Mouse (Mus musculus) layer of hippocampus, postnatal 14 days (tissue): ENCODE results near the gene Slc23a2. TPM values are rescaled to one million over a fixed set of nuclear protein-coding genes. Genes with fewer than 3 reads are reported as not detected.

Source experiments
- DNase-seq, 2 experiments: peaks; one replicate each; pipeline ENCODE4 v3.0.0; 2021 to 2022; ENCODE audit warnings: low spot score in 2 of 2, mixed read lengths in 1 of 2
- total RNA-seq, 2 experiments: library from RNA; stranded (reverse); gene quantifications; 2 replicates each; pipeline ENCODE4 v1.2.3; 2021

The Slc23a2 gene
- total RNA-seq, 2 experiments from 2014 or later: 88.9 to 94.1 TPM

DNA sequence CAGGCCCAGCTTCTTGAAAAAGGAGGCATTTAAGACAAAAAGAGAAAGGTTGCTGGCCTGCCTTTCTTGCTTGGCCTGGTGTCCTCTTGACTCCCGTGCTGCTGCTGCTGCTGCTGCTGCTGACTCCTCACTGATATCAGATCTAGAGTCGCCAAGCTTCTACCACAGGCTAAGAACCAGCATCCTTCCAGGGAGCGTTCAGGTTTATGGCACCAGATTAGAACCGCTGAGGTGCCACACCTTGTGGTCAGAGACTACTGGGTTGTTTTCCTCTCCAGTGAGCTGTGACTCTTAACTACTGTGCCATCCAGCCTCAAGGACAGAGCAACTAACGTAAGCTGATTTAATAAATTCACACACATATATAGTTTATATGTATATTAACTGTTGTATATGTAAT is 93.1 kb downstream of the Slc23a2 start:
- no peak for DNase-seq

DNA sequence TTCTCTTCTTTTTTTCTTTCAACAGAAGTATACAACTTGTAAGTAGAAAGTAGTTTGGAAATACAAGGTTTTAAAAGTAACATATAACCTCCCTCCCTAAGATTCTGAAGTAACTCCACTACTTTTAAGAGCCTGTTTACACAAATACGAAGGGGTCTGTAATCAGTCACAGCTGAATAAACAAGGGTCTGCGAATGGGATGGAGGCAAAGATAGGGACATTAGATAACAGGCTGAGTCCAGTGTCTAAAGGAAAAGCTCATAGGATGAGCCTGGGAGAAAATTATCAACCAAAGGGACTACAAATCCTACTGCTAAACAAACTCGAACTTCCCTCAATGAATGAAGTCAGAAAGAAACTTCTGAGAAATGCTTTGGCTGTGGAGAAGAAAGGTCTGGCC is 95.0 kb downstream of the Slc23a2 start:
- no peak for DNase-seq

DNA sequence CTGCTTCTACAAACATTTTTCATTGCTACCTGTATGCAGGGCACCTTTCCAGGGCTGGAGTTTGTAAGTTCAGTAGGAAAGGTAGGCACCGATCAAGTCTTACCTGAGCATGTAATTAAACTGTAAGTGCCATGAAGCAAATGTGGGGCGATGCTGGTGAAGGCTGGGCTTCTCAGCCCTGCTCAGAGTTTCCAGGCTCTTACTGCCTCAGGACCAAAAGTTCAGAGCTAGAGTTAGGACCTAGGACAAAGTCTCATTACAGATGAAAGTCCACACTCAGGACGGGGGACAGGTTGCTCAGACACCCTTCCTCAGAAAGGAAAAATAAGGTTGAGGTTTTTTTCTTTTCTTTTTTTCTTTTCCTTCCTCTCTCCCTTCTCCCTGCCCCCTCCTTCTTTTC is 95.4 kb downstream of the Slc23a2 start:
- no peak for DNase-seq

DNA sequence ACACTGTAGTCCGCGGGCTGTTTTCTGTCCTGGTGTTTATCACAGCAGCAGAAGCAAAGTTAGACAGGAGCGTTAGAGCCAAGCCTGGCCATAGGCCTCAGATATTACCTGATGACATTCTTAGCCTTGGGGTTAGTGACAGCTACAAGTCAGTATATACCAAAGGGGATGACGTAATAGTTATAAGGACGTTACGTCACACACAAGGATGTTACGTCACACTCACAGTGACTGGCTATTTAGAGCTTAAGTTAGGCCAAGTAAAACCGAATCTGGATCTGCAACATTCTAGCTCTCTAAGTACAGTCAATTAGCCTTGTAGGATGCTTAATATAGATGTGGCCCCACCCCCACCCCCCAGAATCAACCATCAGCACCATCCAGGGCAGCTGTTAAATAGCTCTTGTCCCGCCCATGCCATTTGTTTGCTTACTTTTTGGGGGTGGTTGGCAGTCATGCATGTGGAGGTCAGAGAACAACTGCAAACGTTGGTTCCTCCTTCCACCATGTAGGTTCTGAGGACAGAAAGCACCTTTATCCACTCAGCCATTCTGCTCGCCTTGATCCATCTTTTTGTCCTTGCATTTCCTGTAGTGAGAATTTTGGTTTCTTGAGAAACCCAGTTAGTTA is 96.7 kb downstream of the Slc23a2 start:
- no peak for DNase-seq

DNA sequence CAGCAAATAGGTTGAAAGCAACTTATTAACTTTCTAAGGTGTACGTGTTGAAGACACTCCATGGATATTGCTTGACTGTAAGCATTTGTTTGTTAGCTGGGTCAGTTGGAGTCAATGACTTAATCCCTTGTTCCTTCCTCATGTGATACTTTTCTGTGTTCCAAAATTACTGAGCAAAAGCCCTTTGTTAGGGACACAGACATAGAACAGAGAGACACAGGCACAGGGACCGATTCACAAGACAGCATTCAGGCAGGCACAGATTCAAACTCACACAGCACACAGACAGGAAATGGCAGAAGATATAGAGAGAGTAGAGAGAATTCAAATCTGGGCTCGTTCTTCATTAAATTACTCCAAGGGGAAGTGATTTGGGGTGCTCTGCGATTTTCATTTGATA is 97.5 kb downstream of the Slc23a2 start:
- no peak for DNase-seq

DNA sequence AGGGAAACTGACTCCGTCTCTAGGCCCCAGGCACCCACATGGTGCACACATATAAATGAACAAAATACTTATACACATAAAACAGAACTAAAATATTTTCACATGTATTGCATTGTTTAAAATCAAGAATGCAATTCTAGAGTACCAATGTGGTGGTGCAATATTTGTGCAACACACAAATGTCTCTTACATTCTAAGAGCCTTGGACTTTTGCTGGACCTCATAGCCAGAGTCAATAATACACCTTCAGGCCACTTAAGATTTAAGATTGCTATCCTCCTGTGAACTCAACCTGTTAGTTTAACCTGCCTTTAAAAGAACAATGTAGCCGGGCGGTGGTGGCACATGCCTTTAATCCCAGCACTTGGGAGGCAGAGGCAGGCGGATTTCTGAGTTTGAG is 98.2 kb downstream of the Slc23a2 start:
- no peak for DNase-seq

DNA sequence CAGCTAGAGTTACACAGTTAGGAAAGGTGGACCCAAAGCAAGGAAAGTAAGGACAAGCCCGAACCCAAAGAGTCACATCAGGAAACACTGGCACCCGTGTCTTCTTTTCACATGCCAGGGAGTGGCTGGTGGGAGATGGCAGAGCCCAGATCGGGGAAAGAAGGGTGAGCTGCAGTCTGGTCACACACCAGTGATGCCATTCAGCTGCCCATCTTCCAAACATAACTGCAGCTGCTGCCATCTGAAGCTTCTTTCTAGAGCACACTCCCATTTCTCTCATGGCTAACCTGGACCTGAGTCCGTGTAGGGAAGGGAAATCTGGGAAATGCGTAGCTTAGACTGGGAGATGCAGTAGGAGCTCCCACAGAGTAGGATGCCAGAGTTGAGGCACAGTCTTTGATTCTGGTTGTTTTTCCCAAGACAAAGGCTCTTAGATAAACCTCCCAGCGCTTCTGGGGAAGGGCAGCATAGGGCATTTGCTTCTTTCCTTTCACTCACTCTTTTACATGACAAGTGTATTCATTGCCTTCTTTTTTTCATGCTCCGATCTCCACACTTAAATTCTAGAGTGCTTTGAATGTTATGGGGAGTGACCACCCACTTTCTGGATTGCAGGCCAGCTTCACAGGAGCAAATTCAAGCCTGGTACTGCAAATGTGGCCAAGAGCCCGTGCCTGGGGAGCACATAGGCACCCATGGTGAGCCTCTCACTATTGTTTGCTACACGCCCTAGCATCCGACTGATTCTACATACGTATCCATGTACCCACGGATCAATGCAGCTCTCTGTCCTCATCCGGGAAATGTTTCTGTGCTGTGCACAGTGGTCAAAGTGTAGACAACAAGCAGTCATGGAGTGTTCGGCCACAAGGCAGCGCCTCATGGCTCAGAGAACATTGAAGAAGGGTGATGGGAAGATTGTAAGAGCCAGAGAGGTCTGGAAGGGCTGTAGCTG is 100.3 kb downstream of the Slc23a2 start:
- DNase-seq: no peak

DNA sequence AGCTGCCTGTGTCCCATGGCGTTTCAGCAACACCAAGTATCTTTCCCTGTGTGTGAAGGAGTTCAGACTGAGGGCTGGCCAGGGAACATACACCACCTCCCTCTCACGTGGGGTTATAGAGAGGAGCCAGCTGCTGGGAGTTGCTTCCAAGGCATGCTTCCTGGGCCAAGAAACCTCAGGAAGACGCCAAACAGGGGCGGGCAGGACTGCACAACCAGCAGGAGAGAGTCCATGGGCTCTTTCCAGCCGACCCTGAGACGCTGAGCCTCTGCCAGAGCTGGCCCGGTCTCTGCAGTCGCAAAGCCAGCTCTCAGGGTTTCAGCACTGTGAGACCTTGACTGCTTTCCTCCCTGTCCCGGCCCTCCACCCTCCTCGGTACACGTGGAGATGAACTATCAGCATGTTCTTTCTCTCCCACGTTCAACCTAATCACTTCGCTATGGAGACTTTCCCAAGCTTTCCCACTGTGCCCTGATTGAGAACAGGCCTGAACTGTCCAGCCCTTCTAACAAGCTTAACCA is 101.7 kb downstream of the Slc23a2 start:
- peak; percentile 64 to 83 for DNase-seq

DNA sequence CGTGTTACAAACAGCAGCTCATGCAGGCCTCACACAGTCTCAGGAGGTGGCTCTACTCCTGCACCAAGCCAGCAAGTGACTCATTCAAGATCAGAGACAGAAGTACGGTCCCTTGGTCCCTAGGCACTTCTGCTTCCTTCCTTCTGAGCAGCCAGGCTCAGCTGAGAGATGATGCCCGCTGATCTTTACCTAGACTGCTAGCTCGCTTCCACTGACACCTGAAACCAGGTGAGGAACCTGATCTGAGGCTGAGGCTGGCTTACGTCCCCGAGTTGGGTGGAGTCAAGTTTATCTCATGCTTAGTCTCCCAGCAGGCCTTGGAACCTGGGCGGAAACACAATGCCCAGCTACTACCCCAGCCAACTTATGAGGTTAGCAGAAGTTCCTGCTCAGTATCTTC is 105.0 kb downstream of the Slc23a2 start:
- no peak for DNase-seq

DNA sequence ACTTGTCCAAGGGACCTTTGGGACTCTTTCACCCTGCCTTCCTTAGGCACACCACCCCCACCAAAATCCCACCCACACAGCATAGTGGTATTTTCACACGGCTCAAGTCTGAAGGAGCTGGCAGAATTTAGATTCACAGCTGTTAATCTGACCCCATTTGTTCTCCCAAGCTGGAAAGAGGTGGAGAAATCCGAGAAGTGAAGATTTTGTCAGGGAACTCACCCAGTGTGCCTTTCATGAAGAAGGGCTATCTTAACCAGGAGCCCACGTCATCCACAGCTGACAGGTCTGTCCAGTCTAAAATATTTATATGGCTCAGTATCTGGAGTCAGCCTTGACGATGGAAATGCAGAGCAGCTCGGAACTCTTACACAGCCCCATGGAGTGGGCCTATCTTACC is 108.6 kb downstream of the Slc23a2 start:
- no peak for DNase-seq

DNA sequence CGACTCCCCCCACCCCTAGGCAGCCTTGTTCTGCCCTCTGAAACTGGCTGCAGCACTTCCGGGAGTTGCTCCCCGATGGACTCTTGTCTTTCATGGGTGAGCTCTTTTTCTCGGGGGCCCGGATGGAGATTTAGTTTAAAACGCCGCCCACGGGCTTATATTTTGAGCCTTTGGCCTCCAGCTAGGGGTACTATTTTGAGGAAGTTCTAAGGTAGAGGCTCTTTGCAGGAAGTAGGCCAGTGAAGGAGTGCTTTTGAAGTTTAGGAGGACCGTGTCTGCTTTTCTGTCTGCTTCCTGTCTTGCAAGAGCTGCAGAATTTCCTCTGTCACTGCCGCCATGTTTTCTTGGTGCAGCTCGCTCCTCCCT is 109.5 kb downstream of the Slc23a2 start:
- DNase-seq: no peak

DNA sequence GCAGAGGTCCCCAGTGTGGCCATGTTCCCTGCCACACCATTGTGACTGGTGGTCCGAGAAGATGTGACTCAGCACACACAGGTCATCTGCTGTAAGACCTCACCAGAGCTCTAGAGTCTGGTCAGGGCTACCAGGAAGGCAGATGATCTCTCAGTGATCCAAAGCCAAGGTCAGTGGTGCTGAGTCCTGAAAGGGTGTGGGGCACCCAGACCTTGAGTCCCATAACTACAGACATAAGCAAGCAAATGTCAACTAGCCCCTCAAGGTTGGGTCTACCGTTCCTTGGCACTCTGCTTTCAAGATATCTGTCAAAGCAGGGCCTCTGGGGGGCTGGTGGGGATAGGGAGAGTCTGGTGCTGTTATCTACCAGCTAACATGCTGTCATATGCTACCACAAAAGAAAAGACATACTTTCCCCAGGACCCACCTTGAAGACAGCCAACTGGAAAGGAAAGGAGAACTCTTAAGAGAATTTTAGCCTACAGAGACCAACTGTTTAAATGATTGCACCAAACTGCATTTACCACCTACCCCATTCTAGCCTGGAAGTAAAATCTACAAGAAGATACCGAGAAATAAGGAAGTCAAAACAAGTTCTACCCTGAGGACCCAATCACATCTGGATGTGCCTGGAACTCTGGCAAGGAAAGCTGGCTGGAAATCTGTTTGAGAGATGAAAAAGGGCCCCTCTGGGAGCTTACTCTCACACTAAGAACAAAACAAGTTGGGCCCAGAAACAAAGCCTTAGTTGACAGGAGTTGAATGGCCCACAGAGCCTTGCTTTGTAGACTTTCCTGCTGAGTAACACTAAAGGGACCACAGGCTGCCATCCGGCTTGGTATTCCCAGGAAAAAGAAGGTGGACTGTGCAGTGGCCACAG is 110.1 kb downstream of the Slc23a2 start:
- DNase-seq: no peak

DNA sequence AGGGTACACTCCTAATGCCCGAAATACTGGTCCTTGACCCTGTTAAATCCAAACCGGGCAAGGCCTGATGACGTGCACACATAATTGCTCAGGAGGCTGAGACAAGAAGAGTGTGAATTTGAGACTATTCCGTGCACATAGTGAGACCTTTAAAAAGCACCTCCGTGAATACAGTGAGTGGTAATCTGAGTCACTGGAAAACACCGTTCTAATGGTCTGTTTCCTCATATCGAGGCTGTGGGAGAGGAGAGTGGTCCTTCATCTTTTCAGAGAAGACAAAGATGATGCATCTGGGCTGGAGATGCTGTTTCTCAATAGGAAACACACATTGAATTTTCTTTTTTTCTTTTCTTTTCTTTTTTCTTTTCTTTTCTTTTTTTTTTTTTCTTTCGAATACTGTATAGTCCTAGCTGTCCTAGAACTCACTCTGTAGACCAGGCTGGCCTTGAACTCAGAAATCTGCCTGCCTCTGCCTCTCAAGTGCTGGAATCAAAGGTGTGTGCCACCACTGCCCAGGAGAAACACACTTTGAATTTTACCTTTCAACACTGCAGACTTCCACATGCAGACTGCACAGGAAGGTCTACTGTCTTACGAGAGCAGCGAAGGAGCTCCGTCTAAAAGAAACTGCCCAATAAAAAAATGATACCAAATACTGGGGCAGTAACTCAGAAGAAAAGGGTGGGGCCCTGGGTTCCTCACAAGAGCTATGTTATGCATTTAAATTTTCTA is 113.4 kb downstream of the Slc23a2 start:
- no peak for DNase-seq

DNA sequence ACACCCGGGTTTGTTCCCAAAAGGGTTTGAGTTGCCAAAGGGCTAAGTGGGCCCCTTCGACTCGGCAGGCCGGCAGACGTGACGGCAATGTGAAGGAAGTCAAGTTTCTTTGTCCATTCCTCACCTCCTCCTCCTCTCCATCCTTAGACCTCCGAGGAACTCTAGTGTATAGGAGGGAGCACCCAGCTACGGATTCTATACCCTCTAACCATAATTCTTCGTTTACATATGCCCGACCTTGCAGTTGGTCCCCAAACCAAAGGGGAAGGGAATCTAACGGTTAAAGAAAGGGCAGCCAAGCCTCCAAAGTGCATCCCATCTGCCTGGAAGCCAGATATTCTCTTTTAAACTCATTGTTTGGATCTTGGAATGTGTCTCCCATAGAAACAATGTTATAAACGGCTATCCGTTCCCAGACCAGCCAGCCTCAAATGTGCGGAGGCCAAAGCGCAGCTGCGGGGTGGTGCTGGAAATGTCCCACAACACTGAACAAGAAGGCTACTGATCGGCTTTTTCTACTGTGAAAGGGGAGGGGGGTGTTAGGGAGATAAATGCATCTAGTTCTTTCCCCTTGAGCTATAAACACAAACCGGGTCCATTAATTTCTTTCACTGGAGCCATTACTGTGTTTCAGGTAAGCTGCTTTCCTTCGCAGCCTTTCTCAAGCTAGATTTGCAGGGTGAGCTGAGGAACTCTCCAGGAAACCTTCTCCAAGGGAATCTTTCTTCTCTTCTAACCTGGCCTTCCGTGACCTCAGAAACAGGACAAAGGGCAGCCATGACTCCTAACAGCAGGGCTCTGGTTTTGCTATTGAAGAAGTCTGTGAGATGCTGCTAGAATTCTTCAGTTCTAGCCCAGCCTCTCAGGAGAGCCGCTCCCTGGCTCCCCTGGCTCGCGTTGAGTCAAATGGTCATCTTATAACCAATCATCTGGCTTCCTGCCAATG is 114.2 kb downstream of the Slc23a2 start:
- DNase-seq: peak; percentile 36 to 56

DNA sequence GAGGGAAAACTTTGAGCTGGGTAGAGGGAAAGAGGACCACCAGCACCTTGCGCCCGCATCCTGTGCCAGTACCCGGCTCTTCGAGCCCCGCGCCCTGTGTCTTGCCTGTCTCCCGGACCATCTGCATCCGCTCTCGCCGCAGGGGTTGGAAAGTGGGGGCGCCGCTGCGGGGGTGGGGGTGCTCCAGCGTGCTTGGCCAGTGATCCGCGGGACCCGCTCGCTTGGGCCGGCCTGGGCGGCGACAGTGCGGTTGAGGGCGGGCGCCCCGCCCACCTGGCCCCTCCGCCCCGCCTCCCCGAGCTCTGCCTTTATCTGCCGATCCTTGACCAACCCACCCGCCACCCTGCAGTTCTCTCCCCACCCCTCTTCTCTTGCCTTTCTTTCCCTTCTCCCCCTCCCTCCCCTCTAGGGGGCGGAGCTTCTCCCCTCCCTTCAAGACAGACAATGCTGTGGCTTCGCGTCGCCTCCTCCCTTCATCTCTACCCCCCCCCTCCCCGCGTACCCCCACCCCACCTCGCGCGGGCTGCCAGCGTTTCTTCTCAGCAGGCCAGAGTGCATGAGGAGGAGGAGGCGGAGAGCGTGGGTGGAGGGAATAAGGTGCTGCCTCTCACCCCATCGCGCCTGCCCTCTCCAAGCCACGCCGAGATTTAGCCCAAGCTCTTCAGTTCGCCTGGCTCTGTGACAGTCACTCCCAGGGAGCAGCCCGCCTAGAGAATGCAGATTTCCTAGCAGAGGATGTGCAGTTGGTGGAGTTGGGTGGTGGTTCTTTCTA is 115.1 kb downstream of the Slc23a2 start, which contains the start of gene Rassf2:
TSS of gene Rassf2 (minus strand) at position 613 of the 772 bp plus-strand sequence.
- DNase-seq: peak; percentile 73 to 91

DNA sequence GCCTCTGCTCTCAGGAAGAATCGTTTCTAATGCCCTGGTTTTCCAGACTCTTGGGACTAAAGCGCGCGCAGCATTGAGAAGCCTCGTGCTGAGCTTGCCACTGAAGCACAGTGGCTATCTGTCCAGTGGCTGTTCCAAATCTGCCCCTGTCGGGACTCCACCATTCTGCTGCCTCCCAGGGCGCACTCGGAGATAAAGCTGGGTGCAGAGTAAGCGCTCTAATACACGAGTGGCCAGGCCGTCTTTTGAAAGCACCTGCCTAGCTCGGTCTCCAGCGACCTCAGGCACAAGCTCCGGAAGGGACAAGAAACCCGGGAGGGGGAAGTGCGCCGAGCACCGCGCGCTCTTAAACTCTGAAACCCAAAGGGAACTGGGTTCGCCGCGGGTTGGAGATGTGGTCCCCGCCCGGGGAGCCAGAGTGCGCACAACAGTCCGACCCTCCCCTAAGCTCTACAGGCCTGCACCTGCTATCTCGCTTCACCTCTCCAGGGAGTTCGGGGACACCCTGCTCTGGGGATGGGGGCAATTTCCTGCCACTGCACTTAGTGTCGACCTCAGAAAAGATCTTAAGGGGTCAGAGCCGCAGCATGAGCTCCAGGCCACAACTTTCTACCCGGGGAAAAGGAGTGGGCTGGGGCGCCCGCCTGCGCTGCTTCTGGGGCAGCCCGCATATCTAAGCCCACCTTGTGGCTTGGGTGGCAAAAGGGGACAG is 115.9 kb downstream of the Slc23a2 start:
- DNase-seq: peak in 1 of 2 experiments; percentile 28

DNA sequence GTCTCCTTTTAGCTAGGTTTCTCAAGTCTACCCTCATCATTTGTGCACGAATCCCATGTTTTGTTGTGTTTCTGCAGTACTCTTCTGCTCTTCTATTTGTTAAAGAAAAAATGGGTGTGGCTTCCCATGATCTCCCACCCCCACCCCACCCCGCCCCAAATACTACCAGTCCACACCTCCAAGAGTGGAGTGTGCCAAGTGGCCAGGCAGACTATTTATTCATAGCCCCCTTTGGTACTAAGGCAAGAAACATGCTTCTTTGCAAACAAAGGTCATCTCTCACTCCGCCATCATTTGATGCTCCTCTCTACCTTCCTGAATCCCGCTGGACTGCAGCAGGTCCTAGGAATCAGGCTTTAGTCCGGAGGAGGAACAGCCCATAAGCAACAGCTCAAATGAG is 116.8 kb downstream of the Slc23a2 start:
- DNase-seq: no peak

DNA sequence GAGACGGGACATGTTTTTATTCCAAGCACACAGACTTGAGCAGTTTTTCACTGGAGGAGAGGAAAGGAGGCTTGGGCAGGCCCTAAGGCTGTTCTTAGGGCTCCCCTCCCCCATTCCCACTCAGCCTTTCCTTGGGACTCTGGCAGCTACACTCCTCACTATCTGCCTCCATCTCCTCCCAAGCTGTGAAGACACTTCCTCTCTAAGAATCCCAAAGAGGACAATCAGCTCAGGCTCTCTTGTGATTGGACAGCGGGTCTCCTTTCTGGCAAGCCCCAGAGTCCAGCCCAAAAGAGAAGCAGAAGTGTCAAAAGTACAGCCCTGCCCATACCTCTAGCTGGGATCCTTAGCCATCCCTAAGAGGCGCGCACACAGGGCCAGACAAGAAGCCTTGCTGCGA is 117.5 kb downstream of the Slc23a2 start:
- peak in 1 of 2 experiments; percentile 16 for DNase-seq
